Mouse (Mus musculus) small intestine, adult 2 months (tissue): ENCODE measurements around the gene Fndc7. TPM values are rescaled to one million over a fixed set of nuclear protein-coding genes. Genes with fewer than 3 reads are reported as not detected.

ENCODE experiments used
- H3K27ac ChIP-seq: fragments of 200-500 bp; 2 replicates; pipeline ENCODE4 v1.5.1; 2012; ENCODE audit warnings: low read depth, low read length, control low read depth, inconsistent platforms; ENCODE audit not compliant: insufficient read depth
- H3K27me3 ChIP-seq: fragments of 200-500 bp; 2 replicates; pipeline ENCODE4 v1.6.1; 2012; ENCODE audit warnings: mild to moderate bottlenecking, moderate library complexity, low read length, inconsistent platforms; ENCODE audit not compliant: control insufficient read depth, insufficient read depth
- H3K36me3 ChIP-seq: fragments of 200-500 bp; 2 replicates; pipeline ENCODE4 v1.6.1; 2012; ENCODE audit warnings: mild to moderate bottlenecking, low read length, control low read depth, inconsistent platforms; ENCODE audit not compliant: control insufficient read depth, insufficient read depth
- H3K4me1 ChIP-seq: fragments of 200-500 bp; 2 replicates; pipeline ENCODE4 v1.6.1; 2012; ENCODE audit warnings: low read length, inconsistent platforms, mixed read lengths; ENCODE audit not compliant: control insufficient read depth, insufficient read depth, insufficient read length
- H3K4me3 ChIP-seq: fragments of 200-500 bp; 2 replicates; pipeline ENCODE4 v1.5.1; 2012; ENCODE audit warnings: low read depth, mild to moderate bottlenecking, control low read depth, inconsistent platforms, low read length, moderate library complexity
- CTCF ChIP-seq: fragments of 200-500 bp; IDR thresholded peaks from 2 replicates; pipeline ENCODE4 v1.5.1; 2012; ENCODE audit warnings: low read depth, mild to moderate bottlenecking, control low read depth, inconsistent platforms, low read length, moderate library complexity, mixed read lengths; ENCODE audit not compliant: insufficient replicate concordance, insufficient read length; ENCODE audit errors: extremely low read depth
- POLR2A ChIP-seq: fragments of 200-500 bp; IDR thresholded peaks from 2 replicates; pipeline ENCODE4 v1.6.1; 2012; ENCODE audit warnings: low read depth, mild to moderate bottlenecking, control low read depth, inconsistent platforms, low read length, moderate library complexity
- WGBS: fragments of 180-500 bp; shearing (Covaris S2); methylation state at CpG from one replicate; pipeline ENCODE4 v1.1.7; 2018; 5-methylcytosine and 5-hydroxymethylcytosine counted together
- polyA plus RNA-seq: library from polyadenylated mRNA; depleted of rRNA; stranded (reverse); fragments of >200 nt; gene quantifications from 2 replicates; pipeline ENCODE4 v1.2.3, GENCODE M21; 2012

Gene Fndc7
- polyA plus RNA-seq, 1 experiment: 0.10 TPM

DNA sequence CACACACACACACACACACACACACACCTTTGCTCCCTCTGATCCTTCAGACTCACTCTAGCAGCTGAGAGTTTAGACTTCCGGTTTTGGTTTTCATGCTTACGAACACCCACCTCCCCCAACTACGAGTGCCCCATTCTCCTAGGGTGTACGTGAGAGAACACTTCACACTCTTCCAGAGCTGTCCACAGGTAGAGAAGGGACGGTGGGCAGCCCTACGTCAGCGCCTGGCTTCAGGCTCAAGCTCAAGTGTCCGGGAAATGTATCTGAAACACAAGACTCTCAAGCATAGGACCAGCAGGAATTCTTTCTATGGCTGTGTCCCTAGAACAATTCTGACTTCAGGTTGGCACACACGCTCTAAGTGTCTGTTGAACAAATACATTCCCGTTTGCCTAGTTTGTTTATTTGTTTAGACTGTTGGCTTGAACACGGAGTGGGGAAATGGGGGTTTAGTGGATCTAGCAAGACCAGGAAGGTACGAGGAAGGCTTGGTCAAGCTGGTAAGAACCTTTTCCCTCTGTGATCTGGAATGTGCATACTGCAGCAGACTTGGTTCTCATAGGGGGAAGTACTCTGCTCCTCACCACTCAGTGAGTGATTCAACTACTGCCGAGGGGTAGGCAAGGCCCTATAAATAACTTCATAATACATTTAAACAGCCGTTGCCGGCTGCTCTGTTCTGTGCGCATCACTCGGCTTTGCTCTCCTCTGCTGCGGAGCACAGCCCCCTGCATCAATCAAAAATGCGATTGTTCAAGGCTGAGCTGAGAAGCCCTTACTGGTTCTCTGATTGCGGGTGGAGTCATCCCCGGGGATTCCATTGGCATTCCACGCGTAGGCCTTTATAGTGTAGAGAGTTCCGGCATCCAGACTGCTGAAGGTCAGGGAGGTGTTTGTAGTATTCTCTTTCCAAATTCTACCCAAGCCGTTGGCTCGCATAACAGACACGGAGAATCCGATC is 9.0 kb downstream of the Fndc7 start:
- no peak for TF ChIP-seq POLR2A
- no peak for TF ChIP-seq CTCF
- no peaks in the 10 kb centered on the region for H3K27me3 ChIP-seq
- no peaks in the 10 kb centered on the region for H3K36me3 ChIP-seq
- peaks cover 5% of the 10 kb centered on the region; the same call in 1 of the 2 replicates for H3K4me1 ChIP-seq
- peak overlapping the region; percentile 43 for H3K27ac ChIP-seq
- H3K4me3 ChIP-seq: no peak overlapping the region
- 65% methylated on average over 28 of the region's 28 CpGs for WGBS

DNA sequence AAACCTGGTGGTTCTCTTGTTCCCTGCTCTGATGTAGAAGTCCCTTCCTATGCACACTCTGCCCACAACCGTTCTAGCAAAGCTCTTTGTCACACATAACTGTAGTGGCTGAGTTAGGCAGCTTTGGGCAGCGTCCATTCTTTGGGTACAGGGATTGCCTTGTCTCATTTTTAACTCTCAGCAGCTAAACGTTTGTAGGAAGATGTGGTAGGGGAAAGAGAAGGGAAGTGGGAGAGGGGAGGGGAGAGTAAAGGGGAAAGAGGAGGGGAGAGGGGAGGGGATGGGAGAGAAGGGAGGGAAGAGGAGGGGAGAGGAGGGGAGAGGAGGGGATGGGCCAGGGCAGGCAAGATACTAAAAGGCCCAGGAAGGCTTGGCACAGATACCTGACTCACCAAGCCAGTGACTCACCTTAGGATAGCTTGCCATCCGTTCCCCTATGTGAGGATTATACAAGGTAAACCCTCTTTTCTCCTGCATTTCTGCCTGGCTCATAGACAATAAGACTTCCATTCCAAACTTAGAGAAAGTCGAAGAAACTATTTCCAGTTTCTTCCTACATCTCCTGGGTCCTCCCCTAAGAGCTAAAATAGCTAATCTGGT is 9.9 kb downstream of the Fndc7 start:
- H3K4me1 ChIP-seq: peaks cover 5% of the 10 kb centered on the region; the same call in 1 of the 2 replicates
- H3K27me3 ChIP-seq: no peaks in the 10 kb centered on the region
- WGBS: 62% methylated on average over 5 of the region's 5 CpGs
- TF ChIP-seq CTCF: no peak
- no peak for TF ChIP-seq POLR2A
- no peaks in the 10 kb centered on the region for H3K36me3 ChIP-seq
- H3K27ac ChIP-seq: peak overlapping the region; percentile 43; the same call in 1 of the 2 replicates
- no peak overlapping the region for H3K4me3 ChIP-seq

DNA sequence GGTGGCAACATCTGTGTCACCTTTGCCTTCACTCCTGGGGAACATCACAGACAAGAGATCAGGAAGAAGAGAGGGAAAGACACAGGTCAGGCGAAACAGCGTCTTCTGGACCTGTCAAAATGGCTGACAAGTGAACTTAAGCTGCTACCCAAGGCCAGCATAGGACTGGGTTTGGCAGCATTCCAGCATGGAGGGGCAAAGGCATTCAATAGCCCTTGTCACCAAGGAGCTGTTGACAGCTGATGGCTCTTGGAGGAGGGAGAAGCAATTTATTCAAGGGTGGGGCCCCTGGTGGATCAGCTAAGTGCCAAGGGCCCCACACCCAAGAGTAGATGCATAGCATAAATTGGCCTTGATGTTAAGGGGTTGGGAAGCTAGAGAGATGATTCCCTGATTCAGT is 10.7 kb downstream of the Fndc7 start:
- H3K4me1 ChIP-seq: peaks cover 5% of the 10 kb centered on the region; the same call in 1 of the 2 replicates
- H3K27me3 ChIP-seq: no peaks in the 10 kb centered on the region
- TF ChIP-seq CTCF (no peak), POLR2A (no peak)
- H3K4me3 ChIP-seq: no peak overlapping the region
- no peaks in the 10 kb centered on the region for H3K36me3 ChIP-seq
- no peak overlapping the region for H3K27ac ChIP-seq
- 62% methylated on average over 2 of the region's 2 CpGs for WGBS

DNA sequence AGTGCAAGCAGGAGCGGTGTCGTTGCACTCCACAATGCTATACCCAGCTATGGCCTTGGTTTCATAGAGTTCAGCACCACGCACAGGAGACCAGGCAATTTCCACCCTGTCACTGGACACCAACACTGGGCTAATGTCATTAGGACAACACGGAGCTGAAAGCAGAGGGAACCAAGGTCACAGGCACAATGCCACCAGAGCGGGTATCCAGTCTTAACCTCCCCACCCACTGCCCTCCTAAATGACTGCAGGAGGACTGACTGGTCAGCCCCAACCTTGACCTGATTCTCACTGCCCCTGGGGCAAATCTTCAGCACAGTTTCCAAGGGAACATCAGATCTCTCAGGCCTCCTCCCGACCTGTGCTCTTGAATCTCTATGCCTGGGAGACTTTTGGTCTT is 19.2 kb downstream of the Fndc7 start:
- Histone ChIP-seq H3K4me3 (no peak overlapping the region), H3K4me1 (no peaks in the 10 kb centered on the region), H3K27ac (no peak overlapping the region), H3K36me3 (no peaks in the 10 kb centered on the region), H3K27me3 (no peaks in the 10 kb centered on the region)
- WGBS: 77% methylated on average over 6 of the region's 6 CpGs
- no peak for TF ChIP-seq POLR2A
- no peak for TF ChIP-seq CTCF

DNA sequence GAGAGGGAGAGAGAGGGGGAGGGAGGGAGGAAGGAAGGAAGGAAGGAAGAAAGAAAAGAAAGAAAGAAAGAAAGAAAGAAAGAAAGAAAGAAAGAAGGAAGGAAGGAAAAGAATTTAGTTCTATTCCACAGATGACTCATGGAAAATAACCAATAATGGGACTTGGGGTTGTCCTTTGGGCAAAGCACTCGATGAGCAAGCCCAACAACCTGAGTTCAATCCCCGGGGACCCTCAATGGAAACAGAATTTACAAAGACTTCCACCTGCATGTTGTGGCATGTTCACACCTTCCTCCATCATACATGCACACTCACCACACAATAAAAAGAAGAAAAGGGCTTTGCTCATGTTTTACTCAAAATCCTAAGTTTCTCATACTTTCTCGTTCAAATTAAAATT is 22.4 kb downstream of the Fndc7 start:
- H3K4me1 ChIP-seq: no peaks in the 10 kb centered on the region
- no peaks in the 10 kb centered on the region for H3K27me3 ChIP-seq
- no peak overlapping the region for H3K27ac ChIP-seq
- no peak overlapping the region for H3K4me3 ChIP-seq
- 90% methylated on average over 3 of the region's 3 CpGs for WGBS
- TF ChIP-seq POLR2A: no peak
- no peak for TF ChIP-seq CTCF
- H3K36me3 ChIP-seq: no peaks in the 10 kb centered on the region

DNA sequence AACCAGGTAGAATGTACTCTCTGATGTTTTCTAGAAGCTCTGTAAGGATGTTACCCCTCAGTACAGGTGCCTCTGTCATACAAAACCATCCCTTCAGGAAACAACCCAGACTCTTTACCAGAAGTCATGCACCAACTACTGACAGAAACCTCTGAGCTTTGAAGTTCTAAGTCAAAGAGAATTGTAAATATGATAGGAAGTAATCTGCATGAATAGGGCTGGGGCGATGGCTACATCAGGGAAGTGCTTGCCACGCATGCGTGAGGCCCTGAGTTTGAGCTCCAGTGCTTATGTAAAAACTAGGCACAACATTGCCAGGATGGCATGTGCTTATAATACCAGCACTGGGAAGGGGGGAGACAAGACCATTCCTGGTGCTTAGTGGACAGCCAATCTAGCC is 24.1 kb downstream of the Fndc7 start:
- Histone ChIP-seq H3K27me3 (no peaks in the 10 kb centered on the region), H3K36me3 (no peaks in the 10 kb centered on the region), H3K27ac (no peak overlapping the region), H3K4me3 (no peak overlapping the region), H3K4me1 (no peaks in the 10 kb centered on the region)
- TF ChIP-seq CTCF (no peak), POLR2A (no peak)
- 84% methylated on average over 3 of the region's 3 CpGs for WGBS

DNA sequence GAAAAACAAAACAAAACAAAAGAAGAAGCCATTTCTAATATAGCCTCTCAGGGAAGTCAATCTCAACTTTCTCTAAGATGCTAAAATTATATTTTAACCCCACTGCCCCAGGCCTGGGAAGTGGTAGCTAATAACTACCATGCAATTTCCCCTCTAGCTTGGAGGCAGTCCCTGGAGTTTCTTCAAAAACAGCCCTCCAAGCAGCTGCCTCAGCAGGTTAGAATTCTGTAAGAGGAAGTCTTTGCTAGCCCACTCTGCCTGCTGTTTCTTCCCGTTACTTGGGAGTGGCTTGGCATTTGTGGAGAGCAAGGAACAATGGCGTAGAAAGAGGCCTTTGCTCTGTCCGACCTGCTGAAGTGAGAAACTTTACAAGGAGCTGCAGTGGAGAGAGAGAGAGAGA is 24.7 kb downstream of the Fndc7 start:
- no peak overlapping the region for H3K27ac ChIP-seq
- WGBS: 38% methylated on average over 3 of the region's 3 CpGs

More for the DNA sequence above, 24.7 kb downstream of the Fndc7 start:
- no peaks in the 10 kb centered on the region for H3K4me1 ChIP-seq
- H3K4me3 ChIP-seq: no peak overlapping the region
- H3K27me3 ChIP-seq: no peaks in the 10 kb centered on the region
- TF ChIP-seq POLR2A: no peak
- TF ChIP-seq CTCF: no peak
- H3K36me3 ChIP-seq: no peaks in the 10 kb centered on the region
